ENCODE assay signal across 25 mouse cellular contexts in genomic region chr19:4899888-4900287, GRCm38 (mm10). TPM values are rescaled to one million over a fixed set of nuclear protein-coding genes. Genes with fewer than 3 reads are reported as not detected.
"Had no signal": no experiment of that assay in that cellular context is flagged by ENCODE, and none has a peak within 500 bp of the region (broad histone marks: within the 10 kb centered on the region; RNA-seq: fewer than 3 reads in every experiment).

No protein-coding gene starts in this region.

- H3K36me3 ChIP-seq: heart, embryonic 12.5 days; intestine, embryonic 15.5 days; liver, embryonic 12.5 days had no signal

- H3K4me2 ChIP-seq: heart, embryonic 12.5 days; hindbrain, embryonic 12.5 days; hindbrain, embryonic 14.5 days; intestine, embryonic 15.5 days; limb, embryonic 15.5 days; liver, embryonic 12.5 days had no signal

- ATAC-seq: hindbrain, embryonic 16.5 days; inflammation-experienced regulatory T-cells, adult 6 months; intestine, embryonic 15.5 days; intestine, postnatal 0 days; liver, embryonic 12.5 days had no signal

- H3K27me3 ChIP-seq: hindbrain, embryonic 12.5 days; intestine, embryonic 15.5 days; limb, embryonic 15.5 days had no signal

- H3K9ac ChIP-seq: heart, embryonic 12.5 days; hindbrain, embryonic 12.5 days; hindbrain, embryonic 14.5 days; intestine, embryonic 15.5 days; limb, embryonic 15.5 days; liver, embryonic 12.5 days; liver, embryonic 14.5 days had no signal

- H3K4me3 ChIP-seq: heart, embryonic 10.5 days; heart, embryonic 12.5 days; hindbrain, embryonic 10.5 days; hindbrain, embryonic 12.5 days; intestine, embryonic 15.5 days; layer of hippocampus, adult 2 months; left cerebral cortex, adult 2 months; limb, embryonic 15.5 days; liver, embryonic 12.5 days had no signal

- H3K9me3 ChIP-seq: heart, embryonic 10.5 days; heart, embryonic 12.5 days; hindbrain, embryonic 10.5 days; hindbrain, embryonic 12.5 days; intestine, embryonic 15.5 days; limb, embryonic 15.5 days; liver, embryonic 12.5 days had no signal

- H3K27ac ChIP-seq: heart, embryonic 10.5 days; hindbrain, embryonic 10.5 days; hindbrain, embryonic 12.5 days; hindbrain, embryonic 14.5 days; intestine, embryonic 15.5 days; layer of hippocampus, adult 2 months; left cerebral cortex, adult 2 months; limb, embryonic 15.5 days; liver, embryonic 12.5 days; liver, embryonic 14.5 days had no signal

- H3K4me1 ChIP-seq: heart, embryonic 12.5 days; hindbrain, embryonic 12.5 days; intestine, embryonic 15.5 days; limb, embryonic 15.5 days; liver, embryonic 12.5 days had no signal

- DNase-seq: gastrocnemius, postnatal 10 days; gastrocnemius, postnatal 36 days; heart, adult 18-20 months; heart, postnatal 10 days; heart, postnatal 4 days; kidney, adult 18-20 months; kidney, adult 8-10 months; kidney, postnatal 10 days; kidney, postnatal 25 days; kidney, postnatal 4 days had no signal

RNA-seq across cellular contexts. Expression of gene Actn3, which starts 22.2 kb away (rescaled TPM):
- polyA plus RNA-seq: liver, adult 2 months had no signal
